Mouse (Mus musculus) kidney, adult 9 months (tissue): Measurements from ENCODE around the gene Baz2b.

Experiments used
- DNase-seq: peaks from one replicate; pipeline ENCODE4 v3.0.0; 2022

Gene Baz2b

DNA sequence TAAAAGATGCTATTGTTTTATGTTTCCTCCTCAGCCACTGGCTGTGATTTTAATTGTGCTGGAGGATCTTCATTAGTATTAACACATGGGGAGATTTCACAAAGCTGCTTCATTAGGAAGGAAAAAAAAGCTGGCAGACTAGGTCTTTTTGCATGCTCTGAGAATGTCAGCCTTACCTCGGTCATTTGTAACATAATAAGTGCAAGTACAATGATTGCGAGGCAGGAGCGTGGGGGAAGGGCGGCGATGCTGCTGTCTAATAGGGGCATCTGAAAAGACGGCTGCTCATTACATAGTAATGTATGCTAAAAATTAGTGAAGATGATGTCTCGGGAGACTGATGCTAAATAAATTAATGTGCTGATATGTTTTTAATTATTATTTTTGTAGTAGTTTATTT, 82.8 kb downstream of the Baz2b start:
- peak; percentile 32 for DNase-seq

DNA sequence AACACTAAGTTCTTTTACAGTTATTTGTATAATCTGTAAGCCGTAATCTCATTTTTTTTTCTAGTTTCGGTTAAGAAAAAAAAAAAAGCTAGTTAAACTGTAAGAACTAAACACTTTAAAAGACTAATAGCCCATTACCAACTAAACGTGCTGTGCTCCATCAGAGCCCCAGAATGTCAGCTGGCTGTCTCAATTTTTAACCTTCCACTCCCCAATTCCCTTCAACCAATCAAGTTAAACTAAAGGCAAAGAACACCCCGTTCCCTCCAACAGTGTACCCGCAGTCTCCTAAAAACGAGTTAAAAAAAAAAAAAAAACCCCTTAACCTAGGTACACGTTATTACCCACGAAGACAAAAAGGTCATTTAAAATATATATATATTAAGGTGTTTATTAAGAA, 83.3 kb downstream of the Baz2b start:
- no peak for DNase-seq

DNA sequence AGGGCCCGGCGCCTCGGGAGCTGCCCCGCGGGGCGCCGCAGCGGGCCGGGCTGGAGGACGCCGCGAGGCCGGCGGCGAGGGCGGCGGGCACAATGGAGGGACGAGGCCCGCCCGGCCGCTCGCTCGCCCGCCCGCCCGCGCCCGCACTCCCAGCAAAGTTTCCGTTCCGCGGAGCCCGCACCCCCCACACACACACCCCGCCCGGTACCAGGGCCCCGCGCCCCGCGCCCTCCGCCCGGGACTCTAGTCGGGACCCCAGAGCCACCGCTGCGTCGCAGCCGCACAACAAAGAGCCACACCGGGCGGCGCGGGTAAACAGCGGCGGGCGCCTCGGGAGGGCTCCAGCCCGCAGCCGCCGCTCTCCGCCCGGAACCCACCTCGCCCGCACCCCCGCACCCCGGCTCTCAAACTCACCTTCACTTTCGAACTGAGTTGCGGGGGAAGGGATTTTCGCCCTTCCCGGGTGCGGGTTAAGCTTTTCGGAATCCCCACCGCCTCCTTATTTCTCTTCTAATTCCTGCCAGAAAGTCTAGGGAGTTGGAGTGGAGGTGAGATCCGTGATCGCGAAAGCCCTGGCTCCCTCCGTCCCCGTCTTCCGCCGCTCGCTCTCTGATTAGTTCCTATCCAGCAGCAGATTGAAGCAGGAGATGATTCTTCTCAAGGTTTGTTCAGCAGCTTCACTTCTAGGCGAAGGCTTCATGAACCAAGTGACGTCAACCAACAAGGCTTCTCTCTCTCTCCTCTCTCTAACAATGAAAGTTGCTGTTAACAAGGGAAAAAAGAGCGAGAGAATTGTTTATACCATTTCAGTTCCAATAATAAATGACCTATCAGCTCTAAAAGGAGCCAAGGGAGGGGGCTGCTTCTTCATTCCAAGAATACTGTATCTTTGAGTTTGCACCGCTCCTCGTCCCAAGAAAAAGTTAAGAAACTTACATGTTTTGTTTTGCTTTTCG, 84.3 kb downstream of the Baz2b start:
- peak; percentile 78 for DNase-seq

DNA sequence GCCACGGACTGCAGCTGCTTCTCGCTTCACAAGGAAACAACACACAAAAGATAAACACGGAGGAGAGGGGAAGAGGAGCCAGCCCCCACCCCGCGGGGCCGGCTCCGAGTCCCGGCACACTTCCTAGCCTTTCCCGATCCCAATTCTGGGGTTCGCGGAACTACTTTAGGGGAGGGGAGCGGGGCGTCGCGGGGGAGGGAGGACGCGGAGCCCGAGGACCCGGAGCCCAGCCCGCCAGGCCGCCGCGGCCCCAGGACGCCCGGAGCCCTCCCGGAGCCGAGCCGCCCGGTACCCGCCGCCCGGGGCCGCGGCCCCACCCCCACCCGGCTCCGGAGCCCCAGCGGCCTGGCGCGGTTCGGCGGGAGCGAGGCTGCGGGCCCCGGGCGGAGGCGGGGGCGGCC, 85.0 kb downstream of the Baz2b start:
- no peak for DNase-seq

DNA sequence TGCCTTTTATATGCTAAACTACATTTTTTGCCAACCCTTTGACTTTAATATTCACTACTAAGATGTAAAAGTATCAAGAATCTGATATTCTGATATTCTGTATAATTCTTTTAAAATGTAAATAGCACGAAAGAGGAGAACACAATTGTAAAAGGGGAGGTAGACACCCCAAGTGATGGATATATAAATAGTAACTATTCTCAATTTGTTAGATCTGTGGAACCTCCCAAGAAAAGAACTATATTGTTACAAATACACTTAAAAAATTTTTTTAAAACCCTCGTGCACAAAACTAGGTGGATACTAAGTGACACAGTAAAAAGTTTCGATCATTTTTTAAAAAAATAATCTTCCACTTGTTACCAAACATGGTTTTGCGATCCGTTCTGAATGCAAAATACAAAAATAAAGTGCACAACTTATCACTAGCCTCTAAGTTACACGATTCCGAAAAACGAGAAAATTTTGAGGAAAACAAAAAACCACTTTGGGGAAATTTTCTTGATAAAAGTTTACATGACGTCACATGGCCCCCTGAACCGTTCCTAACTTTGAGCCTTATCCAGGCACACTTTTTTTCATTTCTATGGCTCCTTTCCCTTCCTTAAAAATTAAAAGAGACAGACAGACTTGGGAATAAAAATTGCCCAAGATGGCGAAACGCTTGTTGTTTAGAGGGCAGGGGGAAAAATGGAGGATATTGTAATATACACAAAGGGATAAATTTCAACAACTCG, 85.6 kb downstream of the Baz2b start:
- DNase-seq = peak; percentile 60

DNA sequence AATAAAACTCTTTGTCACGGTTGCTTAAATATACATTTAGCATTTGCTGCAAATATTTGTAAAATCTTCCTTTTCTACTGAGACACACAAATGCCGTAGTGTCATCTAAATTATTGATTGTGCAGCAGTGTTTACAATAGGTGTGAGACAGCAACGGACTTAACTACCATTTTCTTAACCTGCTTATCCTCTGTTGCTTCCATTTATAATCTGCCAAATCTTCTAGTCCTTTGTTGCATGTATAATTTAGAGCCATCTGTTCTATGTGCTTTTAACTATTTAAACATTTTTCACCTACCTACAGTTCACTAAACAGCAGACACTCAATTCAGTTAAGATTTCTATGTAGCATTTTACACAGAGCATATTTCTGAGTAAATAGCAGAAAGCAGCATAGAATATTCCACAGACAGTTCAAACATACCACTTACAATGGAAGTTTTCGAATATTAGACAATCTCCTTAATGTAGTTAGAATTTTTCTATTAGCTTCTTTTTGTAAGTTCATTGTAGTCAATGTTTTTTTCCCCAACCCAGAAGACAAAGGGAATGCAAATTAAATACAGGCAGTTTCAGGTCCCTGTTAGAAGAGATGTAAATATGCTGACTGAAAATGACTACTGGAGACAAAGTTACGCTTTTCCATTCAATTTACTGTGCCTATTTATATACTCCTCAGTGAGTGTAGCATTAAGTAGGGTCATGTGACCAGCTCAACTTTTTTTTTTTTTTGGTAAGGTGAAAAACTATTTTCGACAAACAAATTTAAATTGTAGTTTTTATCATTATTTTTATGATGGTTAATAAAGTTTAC, 86.4 kb downstream of the Baz2b start:
- DNase-seq = no peak

DNA sequence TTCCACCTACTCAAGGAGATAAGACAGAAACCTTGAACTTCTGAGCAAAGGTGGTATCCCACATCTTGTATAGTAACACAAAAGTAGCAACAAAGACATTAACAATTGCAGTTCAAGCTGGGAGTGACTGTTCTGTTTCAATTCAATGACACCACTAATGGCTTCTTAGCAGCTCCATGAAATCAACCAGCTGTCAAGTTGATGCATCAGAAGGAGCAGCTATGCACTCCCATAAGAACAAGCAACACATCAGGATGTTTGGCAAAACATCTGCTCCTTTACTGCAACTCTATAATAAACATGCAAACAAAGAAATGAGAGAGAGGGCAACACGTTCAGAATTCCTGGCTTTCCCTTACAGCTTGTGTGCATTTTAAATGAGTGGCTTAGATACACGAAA, 87.5 kb downstream of the Baz2b start:
- DNase-seq = no peak

DNA sequence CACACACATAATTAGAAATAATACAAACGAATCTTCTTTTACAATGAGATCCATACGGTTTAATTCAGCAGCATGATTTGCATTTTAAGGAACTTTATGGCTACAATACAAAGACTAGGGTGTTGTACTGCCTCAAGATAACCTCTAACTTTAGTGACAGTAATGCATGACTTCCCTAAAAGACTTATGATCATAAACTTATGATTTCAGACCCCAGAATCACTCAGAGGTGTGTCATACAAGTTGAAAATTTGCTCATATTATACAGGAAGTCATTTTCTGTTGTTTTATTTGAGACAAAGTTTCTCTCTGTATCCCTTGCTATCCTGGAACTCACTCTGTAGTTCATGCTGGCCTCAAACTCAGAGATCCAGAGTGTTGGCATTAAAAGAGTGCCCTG, 89.0 kb downstream of the Baz2b start:
- DNase-seq = no peak

DNA sequence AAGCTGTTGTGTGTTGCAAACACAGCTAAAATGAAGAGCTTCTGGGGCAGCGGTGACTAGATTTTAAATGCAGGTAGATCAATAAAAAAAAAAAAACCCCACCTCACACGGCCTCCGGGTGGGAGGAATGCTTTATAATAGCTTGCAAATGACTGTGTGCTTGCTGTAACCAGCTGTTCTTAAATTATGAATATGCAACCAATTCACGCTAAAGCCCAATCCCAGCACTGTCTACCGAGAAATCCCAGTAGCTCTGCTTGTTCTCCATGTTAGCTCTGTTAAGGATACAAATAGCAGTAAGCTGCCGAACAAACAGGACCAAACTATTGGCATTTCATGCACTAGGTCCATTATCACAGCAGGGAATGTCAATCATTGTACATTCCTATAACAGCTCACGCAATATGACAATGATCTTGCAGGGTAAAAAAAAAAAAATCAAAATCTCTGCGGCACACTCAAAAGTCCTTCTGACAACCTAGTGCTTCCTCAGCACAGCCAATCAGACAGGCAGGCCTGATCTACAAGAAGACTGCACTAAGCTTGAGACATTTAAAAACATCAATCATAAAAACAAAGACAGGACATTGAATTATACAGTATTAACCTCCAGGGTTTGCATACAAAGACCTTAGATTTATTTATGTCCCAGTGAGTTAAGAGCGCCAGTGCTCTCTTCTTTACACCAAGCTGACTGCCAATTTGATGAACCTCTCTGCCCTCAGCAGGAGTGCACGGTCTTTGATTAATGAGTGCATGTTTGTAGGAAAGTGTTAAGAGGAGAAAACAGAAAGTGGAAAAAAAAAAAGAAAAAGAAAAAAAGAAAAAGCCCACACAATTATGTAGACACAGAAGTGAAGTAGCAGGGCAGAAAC, 90.7 kb downstream of the Baz2b start:
- no peak for DNase-seq

DNA sequence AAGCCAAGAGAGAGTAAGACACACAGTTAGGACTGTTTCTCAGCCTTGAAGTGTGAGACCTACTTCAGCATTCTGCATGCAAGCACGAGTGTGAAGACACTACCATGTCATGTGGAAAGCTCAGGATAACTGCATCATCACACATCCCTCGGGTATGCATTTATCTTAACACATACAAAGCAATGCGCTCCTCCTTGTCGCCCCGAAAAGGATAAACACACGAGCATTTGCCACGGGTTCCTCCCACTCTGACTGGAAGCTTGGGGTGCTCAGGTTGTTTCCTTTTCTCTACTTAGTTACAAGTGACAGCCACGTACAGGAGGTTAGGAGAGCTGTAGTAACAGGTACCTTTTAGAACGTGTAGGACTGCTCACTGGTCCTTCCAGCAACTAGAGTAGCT, 91.8 kb downstream of the Baz2b start:
- no peak for DNase-seq

DNA sequence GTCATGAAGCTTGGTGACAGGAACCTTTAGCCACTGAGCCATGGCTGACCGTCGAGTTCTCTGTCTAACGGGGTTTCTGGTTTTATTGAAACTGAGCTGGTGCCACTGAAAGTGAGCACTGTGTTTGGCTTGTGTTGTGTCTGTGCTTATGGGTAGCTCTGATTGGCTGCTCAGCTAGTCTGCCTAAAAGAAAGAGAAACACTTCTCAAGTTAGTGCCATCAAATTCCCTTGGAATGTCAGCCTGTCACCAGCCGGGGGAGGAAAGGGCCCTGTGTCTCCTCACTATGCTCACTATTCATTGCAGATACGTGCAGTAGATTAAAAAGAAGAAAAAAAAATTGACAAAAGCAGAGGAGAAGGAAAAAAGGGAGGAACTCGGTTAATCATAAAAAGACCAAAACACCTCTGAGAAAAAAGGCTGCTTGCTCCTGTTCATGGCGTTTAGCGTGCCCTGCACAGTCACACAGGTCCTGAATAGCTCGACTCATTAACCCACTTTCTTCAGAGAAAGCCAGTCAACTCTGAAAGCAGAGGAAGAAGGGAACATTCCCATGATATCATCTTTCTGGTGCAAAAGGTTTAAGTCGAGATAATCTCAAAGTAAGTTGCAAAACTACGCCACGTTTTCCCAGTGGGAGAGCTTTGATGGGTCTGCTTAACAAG, 93.6 kb downstream of the Baz2b start:
- peak; percentile 45 for DNase-seq

DNA sequence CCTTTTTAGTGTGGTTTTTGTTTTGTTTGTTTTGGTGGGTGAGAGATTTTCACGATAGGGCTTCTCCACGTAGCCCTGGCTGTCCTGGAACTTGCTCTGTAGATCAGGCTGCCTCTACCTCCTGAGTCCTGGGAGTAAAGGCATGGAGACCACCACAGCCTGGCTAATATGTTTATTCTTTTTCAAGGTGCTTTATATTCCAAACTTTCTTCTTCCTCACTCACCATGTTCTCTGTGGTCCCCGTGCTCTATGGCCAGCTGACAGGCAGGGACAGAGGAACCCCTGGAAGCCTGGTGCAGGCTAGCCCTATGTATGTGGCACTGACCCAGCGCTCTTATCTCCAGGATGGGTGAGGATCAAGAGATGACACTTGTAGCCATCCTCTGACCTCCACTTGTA, 94.7 kb downstream of the Baz2b start:
- DNase-seq = no peak

DNA sequence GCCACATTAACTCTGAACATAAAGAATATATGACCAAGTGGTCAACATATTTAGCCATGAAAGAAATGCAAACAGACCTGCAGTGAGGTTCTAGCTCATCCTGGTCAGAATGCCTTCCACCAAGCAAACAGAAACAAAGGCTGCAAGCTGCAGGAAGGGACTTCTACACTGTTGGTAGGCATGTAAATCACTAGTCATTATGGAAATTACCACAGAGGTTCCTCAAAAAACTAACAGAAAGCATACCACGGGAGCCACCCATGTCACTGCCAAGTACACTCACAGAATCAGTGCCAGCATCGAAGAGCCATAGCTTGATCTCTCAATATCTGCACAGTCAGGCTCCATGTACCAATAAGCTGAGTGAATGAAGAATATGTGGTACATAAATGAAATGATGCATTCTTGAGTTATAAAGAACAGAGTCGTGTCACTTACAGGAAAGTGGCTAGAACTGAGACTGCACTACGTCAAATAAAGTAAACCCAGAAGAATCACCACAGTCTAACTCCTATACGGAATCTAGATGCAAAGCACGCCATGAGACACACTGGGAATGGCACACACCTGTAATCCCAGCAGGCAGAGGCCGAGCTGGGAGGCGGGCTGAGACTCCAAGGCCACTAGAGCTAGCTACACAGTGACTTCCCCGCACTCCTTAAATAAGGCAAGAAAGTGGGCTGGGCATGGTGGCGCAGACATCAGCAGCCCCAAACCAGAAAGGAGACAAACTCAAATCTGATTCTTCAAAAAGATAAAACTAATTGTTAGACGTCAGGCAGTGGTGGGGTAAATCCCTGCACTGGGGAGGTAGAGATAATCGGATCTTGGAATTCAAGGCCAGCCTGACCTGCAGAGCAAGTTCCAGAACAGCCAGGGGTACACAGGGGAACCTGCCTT, 95.7 kb downstream of the Baz2b start:
- DNase-seq = no peak

DNA sequence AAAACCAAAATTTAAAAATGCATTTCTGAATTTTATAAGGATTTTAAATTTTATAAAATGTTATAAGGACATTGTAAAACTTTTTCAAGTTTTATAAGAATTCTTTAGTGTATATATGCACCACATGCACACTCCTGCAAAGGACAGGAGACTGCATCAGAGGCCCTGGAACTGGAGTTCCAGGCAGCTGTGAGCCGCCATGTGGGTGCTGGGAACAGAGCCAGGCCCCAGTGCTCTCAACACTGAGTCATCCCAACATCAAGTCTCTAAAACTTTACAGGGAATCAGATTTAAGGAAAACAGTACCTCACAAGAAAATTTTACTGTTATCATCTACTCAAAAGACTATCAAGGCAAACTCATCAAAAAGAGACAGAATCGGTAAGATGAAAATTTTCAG, 97.5 kb downstream of the Baz2b start:
- no peak for DNase-seq

DNA sequence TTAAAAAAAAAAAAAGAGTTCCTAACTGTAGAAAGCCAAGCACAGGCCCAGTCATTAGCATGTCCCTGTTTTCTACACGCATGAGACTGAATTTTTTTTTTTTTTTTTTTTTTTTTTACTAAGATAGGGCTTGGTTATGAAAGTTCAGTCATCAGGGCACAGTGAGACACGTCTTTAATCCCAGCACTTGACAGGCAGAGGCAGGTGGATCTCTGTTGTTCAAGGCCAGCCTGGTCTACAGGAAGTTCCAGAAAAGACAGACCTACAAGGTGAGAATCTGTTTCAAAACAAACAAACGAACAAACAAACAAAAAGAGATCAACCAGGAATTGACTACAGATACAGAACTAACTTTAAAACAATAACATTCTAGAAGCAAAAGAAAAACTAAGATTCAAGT, 100.6 kb downstream of the Baz2b start:
- no peak for DNase-seq

DNA sequence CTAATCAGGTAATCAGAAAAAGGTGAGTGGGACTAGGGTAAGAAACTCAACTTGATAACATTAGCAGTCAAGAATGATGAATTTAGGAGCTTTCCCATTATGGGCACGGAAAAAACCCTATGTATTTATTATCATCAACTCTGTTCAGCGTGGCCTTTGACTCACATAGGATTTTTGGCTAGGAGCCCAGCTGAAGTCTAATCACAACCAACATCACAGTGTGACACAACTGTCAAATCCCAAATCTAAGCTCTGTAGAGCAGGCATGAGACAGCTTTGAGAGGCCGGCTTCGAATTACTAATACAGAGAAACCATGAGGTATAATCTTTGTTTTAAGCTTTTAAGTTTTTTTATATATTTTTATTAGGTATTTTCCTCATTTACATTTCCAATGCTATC, 113.0 kb downstream of the Baz2b start:
- DNase-seq = no peak

DNA sequence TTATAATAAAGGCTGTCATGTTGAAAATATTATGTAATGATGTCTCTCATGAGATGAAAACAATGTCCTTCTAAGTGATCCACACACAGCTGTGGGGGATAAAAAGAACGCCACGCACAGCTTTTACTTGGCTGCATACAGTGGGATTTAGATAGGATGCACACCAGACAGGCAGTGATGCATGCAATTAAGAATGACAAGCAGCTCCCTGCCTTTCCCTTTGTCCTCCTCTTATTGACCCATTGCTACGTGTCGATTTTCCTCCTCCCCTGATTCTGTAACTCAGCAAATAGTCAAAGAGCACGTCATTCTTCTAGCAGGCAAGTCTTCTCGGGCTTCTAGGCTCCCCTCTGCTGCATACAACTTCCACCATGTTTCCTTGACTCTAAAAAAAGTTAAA, 119.4 kb downstream of the Baz2b start:
- no peak for DNase-seq

DNA sequence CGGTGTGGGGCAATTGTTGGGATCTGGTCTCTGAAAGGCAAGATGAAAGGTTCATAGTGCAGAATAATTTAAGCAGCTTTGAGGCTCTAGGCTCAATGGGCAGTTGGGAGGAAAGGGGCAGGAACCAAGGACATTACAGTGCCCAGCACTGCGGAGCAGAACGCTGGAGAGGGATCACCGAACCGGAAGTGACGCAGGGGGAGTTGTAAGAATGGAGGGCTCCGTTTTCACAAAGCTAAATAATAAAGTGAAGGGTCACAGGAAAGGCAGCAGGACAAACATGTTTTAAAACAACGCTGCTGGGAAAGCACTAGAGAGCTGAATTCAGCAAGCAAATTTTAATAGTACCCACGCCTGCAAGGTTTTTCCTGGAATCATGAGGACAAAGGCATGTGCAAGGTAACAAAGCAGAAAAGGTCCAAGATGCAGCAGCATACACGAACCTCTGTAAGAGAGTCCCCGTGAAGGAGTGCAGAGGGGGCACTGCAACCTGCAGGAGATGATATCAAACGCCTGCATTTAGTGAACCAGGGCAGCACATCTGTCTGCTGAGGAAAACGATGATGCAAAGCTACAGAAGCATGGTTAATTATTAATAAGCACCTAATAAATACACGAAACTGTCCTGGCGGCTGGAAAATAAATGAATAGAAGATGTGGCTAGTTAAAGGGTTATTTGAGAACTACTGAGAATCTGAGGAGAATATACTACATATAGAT, 120.0 kb downstream of the Baz2b start:
- peak; percentile 41 for DNase-seq

DNA sequence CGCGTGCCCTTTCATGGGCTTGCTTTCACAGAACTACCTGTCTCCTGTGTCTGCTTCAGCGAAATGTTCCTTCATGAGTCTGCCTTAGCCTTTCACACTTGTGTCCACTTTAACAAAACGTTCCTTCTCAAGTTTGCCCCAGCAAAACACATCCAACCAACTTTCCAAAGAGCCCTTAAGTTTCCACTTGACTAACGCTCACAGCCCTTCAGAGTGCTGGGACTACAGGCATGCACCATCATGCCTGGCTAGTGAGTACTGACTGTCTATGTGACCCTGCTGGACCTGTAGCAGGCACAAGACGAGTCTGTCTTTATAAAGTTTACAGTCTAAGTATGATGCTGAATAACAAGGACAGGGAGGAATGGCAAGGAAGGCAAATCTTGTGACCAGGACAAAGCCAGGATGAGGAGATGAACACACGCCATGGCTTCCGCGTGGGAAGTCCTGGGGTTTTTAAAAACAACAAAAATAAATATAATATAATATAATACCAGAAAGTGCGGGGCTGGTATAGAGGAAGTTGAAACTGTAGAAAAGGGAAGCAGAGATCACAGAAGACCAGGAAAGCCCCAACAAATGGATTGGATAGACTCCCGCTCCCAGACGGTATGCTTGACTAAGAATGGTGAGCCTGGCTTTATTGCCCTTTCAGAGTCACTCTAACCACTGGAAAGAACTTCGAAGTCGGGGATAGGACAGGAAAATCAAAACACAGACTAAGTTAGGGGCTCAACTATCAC, 120.7 kb downstream of the Baz2b start:
- DNase-seq = no peak
